ENCODE assay signal across 23 mouse cellular contexts in genomic region chr19:48524527-48525214, GRCm38 (mm10).
DNase-seq lines count a peak whose midpoint lies in the region; ATAC-seq lines count a peak whose summit lies in the region.
"Had no signal": no experiment of that assay in that cellular context is flagged by ENCODE, and none has a peak within 500 bp of the region (broad histone marks: within the 10 kb centered on the region; RNA-seq: fewer than 3 reads in every experiment).

No protein-coding gene starts in this region.

- no peaks in the 10 kb centered on the region for H3K36me3 ChIP-seq in neural tube, embryonic 13.5 days
- no peaks in the 10 kb centered on the region for H3K36me3 ChIP-seq in hindbrain, embryonic 15.5 days
- no peaks in the 10 kb centered on the region for H3K36me3 ChIP-seq in neural tube, embryonic 14.5 days (ENCODE audit: control insufficient read depth, insufficient read depth, low read length)
- H3K36me3 ChIP-seq: embryonic facial prominence, embryonic 13.5 days; limb, embryonic 12.5 days; liver, embryonic 12.5 days had no signal

- H3K9me3 ChIP-seq in neural tube, embryonic 13.5 days = peaks cover 2% of the 10 kb centered on the region; the same call in 1 of the 2 replicates
- H3K9me3 ChIP-seq in hindbrain, embryonic 15.5 days = no peaks in the 10 kb centered on the region
- H3K9me3 ChIP-seq in neural tube, embryonic 14.5 days (ENCODE audit: control insufficient read depth, low read length) = no peaks in the 10 kb centered on the region
- H3K9me3 ChIP-seq: embryonic facial prominence, embryonic 13.5 days had no signal

- H3K9ac ChIP-seq in neural tube, embryonic 13.5 days = no peak overlapping the region
- no peak overlapping the region for H3K9ac ChIP-seq in hindbrain, embryonic 15.5 days
- no peak overlapping the region for H3K9ac ChIP-seq in neural tube, embryonic 14.5 days (replicated peaks; ENCODE audit: low read depth, low read length)
- H3K9ac ChIP-seq: embryonic facial prominence, embryonic 13.5 days; forebrain, postnatal 0 days; limb, embryonic 12.5 days; liver, embryonic 12.5 days had no signal

- WGBS in neural tube, embryonic 13.5 days = 27% methylated on average over 9 of the region's 9 CpGs
- WGBS in hindbrain, embryonic 15.5 days = 29% methylated on average over 9 of the region's 9 CpGs
- WGBS in neural tube, embryonic 14.5 days = 29% methylated on average over 9 of the region's 9 CpGs

- H3K4me2 ChIP-seq in neural tube, embryonic 13.5 days = no peak overlapping the region
- no peak overlapping the region for H3K4me2 ChIP-seq in hindbrain, embryonic 15.5 days
- H3K4me2 ChIP-seq in neural tube, embryonic 14.5 days (ENCODE audit: low read depth, low read length) = no peak overlapping the region
- H3K4me2 ChIP-seq: embryonic facial prominence, embryonic 13.5 days; limb, embryonic 12.5 days; liver, embryonic 12.5 days; midbrain, embryonic 11.5 days had no signal

- no peaks in the 10 kb centered on the region for H3K27me3 ChIP-seq in neural tube, embryonic 13.5 days
- no peaks in the 10 kb centered on the region for H3K27me3 ChIP-seq in hindbrain, embryonic 15.5 days
- H3K27me3 ChIP-seq in neural tube, embryonic 14.5 days (ENCODE audit: control insufficient read depth, insufficient read depth, low read length) = no peaks in the 10 kb centered on the region
- H3K27me3 ChIP-seq: embryonic facial prominence, embryonic 13.5 days; liver, embryonic 12.5 days had no signal

- H3K4me1 ChIP-seq in neural tube, embryonic 13.5 days (replicated peaks) = peaks cover 16% of the 10 kb centered on the region
- H3K4me1 ChIP-seq in hindbrain, embryonic 15.5 days (replicated peaks) = no peaks in the 10 kb centered on the region; the same call in 1 of the 2 replicates
- peaks cover 6% of the 10 kb centered on the region; the same call in 1 of the 2 replicates for H3K4me1 ChIP-seq in neural tube, embryonic 14.5 days (ENCODE audit: control insufficient read depth, insufficient read depth, low read length)
- H3K4me1 ChIP-seq: embryonic facial prominence, embryonic 13.5 days; liver, embryonic 12.5 days had no signal

- H3K4me3 ChIP-seq in neural tube, embryonic 13.5 days = no peak overlapping the region
- no peak overlapping the region for H3K4me3 ChIP-seq in hindbrain, embryonic 15.5 days
- no peak overlapping the region for H3K4me3 ChIP-seq in neural tube, embryonic 14.5 days (ENCODE audit: low read depth, low read length)
- H3K4me3 ChIP-seq: embryonic facial prominence, embryonic 13.5 days; limb, embryonic 12.5 days; liver, embryonic 12.5 days; myocyte had no signal

- ATAC-seq in neural tube, embryonic 13.5 days (ENCODE audit: low read depth) = peak; percentile 90
- ATAC-seq in hindbrain, embryonic 15.5 days (ENCODE audit: low FRiP score, low read depth) = peak; percentile 69; the same call in 1 of the 2 replicates
- peak; percentile 68 for ATAC-seq in neural tube, embryonic 14.5 days (ENCODE audit: low read depth)
- no peak for ATAC-seq in megakaryocyte-erythroid progenitor cell, adult 5-6 weeks (replicated peaks; ENCODE audit: low FRiP score, low TSS enrichment, poor library complexity, severe bottlenecking)
- ATAC-seq: forebrain, postnatal 0 days; intestine, postnatal 0 days; liver, embryonic 12.5 days had no signal

- peak overlapping the region; percentile 46; the same call in 1 of the 2 replicates for H3K27ac ChIP-seq in neural tube, embryonic 13.5 days (replicated peaks)
- no peak overlapping the region for H3K27ac ChIP-seq in hindbrain, embryonic 15.5 days (replicated peaks)
- H3K27ac ChIP-seq in neural tube, embryonic 14.5 days (ENCODE audit: low read depth, low read length) = no peak overlapping the region
- H3K27ac ChIP-seq: embryonic facial prominence, embryonic 13.5 days; limb, embryonic 12.5 days; liver, embryonic 12.5 days had no signal

- DNase-seq in neural tube, embryonic 10.5 days (ENCODE audit: extremely low spot score, low spot score) = no peak
- peak; percentile 18 for DNase-seq in forelimb bud, embryonic 11.5 days (ENCODE audit: low read depth, low spot score)
- no peak for DNase-seq in cerebellum, adult 11 months
- DNase-seq: adrenal gland, adult 8-10 months; cerebellum, postnatal 25 days; forebrain, postnatal 0 days; heart, adult 11 months; heart, postnatal 36 days; lung, adult 2 months; right cerebral cortex, postnatal 14 days; spleen, adult 18-20 months; thymus, adult 18-20 months; thymus, postnatal 4 days had no signal
